Mouse (Mus musculus): Measurements from ENCODE around the gene Slc9a1.
A peak's percentile ranks its signal among the peaks of the same experiment; 100 is the strongest.

The Slc9a1 gene

GRCm38 (mm10) chr4:133439460-133440376 is 70.2 kb downstream of the Slc9a1 start:
- peak; percentile 77 for DNase-seq (ENCODE audit: low spot score)

GRCm38 (mm10) chr4:133440377-133440795 is 70.9 kb downstream of the Slc9a1 start:
- DNase-seq (ENCODE audit: low spot score) = no peak

- DNase-seq (ENCODE audit: low spot score) = no peak
These were observed 72.7 kb downstream of the Slc9a1 start for GRCm38 (mm10) chr4:133442194-133442593.

GRCm38 (mm10) chr4:133443085-133443484 is 73.6 kb downstream of the Slc9a1 start:
- DNase-seq (ENCODE audit: low spot score) = no peak

- DNase-seq (ENCODE audit: low spot score) = no peak
These were observed 76.2 kb downstream of the Slc9a1 start for GRCm38 (mm10) chr4:133445727-133446126.

- DNase-seq (ENCODE audit: low spot score) = no peak
These were observed 77.9 kb downstream of the Slc9a1 start for GRCm38 (mm10) chr4:133447366-133447765.

- DNase-seq (ENCODE audit: low spot score) = no peak
These were observed 78.5 kb downstream of the Slc9a1 start for GRCm38 (mm10) chr4:133447967-133448366.

GRCm38 (mm10) chr4:133448708-133449388 is 79.3 kb downstream of the Slc9a1 start:
- DNase-seq (ENCODE audit: low spot score) = no peak

GRCm38 (mm10) chr4:133449726-133450125 is 80.2 kb downstream of the Slc9a1 start:
- DNase-seq (ENCODE audit: low spot score) = no peak

- peak; percentile 58 for DNase-seq (ENCODE audit: low spot score)
These were observed 82.0 kb downstream of the Slc9a1 start for GRCm38 (mm10) chr4:133451536-133451935.

GRCm38 (mm10) chr4:133452433-133452832 is 82.9 kb downstream of the Slc9a1 start:
- no peak for DNase-seq (ENCODE audit: low spot score)

GRCm38 (mm10) chr4:133458044-133458443 is 88.5 kb downstream of the Slc9a1 start:
- DNase-seq (ENCODE audit: low spot score) = no peak

GRCm38 (mm10) chr4:133460006-133460405 is 90.5 kb downstream of the Slc9a1 start:
- peak; percentile 70 for DNase-seq (ENCODE audit: low spot score)

- no peak for DNase-seq (ENCODE audit: low spot score)
These were observed 91.4 kb downstream of the Slc9a1 start for GRCm38 (mm10) chr4:133460796-133461325.

- peak; percentile 45 for DNase-seq (ENCODE audit: low spot score)
These were observed 91.9 kb downstream of the Slc9a1 start for GRCm38 (mm10) chr4:133461362-133461761.

- DNase-seq (ENCODE audit: low spot score) = no peak
These were observed 93.7 kb downstream of the Slc9a1 start for GRCm38 (mm10) chr4:133463184-133463583.

GRCm38 (mm10) chr4:133468080-133468479 is 98.6 kb downstream of the Slc9a1 start:
- peak; percentile 69 for DNase-seq (ENCODE audit: low spot score)

GRCm38 (mm10) chr4:133469122-133469521 is 99.6 kb downstream of the Slc9a1 start:
- no peak for DNase-seq (ENCODE audit: low spot score)

- DNase-seq (ENCODE audit: low spot score) = no peak
These were observed 101.8 kb downstream of the Slc9a1 start for GRCm38 (mm10) chr4:133471135-133471821.
